Mouse (Mus musculus): ENCODE data around the gene Prkcd.

GRCm38 (mm10) chr14:30575791-30576190, 50.2 kb downstream of the Prkcd start:
- TF ChIP-seq GATA1 (IDR thresholded peaks at IDR 0.05; ENCODE audit: borderline replicate concordance, low read length): no peak
- TF ChIP-seq FLI1 (IDR thresholded peaks at IDR 0.05; ENCODE audit: low read length): no peak

All from megakaryocyte, embryonic 14.5 days (primary cell).